Mouse (Mus musculus): ENCODE data around the gene Arhgap29.

The Arhgap29 gene

DNA sequence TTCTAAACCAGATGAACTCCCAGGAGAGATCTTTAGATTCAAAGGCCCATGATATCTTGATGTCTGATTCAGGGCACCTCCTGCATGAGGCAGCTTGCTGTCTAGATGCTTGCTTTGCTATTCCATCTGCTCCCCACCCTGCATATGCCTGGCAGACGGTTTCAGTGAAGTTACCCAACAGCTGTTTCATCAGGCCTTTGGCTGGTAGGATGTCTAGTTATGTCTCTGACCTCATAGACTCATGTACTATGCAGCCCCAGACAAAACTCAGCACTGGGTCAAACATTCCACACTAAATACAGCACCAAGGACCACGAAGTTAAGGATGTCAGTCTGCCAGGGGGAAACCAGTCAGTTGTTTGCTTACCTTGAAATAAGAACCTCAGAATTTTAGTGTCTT, 6.4 kb upstream of the Arhgap29 start:
- DNase-seq (ENCODE audit: low spot score) = no peak

DNA sequence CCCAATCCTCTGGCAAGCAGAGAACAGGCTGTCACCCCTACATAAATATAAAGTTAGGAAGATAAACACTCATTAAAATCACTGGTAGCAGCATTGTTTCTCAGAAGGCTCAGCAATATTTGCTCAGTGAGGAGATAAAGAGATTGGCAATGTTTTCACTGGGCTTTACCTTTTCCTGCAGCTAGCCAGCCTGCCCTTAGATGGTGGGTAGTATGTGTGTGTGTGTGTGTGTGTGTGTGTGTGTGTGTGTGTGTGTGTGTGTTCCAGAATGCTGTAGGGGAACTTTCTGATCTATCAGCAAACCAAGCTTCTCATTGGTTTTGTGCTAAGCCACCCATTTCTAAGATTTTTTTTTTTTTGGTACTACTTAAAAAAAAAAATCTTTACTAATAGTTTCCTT, 5.6 kb upstream of the Arhgap29 start:
- DNase-seq (ENCODE audit: low spot score) = no peak

DNA sequence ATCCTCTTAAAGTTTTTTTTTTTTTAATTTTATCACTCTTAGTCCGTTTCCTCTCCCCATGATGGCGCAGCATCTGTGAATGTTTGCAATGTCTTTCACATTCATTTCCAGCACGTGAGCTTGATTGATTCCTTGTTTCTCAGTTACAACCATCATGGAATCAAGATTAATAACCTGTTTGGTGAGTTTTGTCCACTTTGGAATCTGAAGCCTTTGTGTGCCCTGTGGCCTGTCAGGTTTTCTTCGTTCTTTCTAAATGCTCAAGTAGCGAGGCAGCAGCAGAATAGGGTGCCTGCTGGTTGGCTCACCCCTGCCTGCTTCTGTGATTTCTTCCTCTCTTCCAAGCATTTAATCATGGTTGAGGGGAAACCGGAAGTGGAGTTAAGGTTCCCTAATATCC, 2.2 kb upstream of the Arhgap29 start:
- DNase-seq (ENCODE audit: low spot score) = no peak

DNA sequence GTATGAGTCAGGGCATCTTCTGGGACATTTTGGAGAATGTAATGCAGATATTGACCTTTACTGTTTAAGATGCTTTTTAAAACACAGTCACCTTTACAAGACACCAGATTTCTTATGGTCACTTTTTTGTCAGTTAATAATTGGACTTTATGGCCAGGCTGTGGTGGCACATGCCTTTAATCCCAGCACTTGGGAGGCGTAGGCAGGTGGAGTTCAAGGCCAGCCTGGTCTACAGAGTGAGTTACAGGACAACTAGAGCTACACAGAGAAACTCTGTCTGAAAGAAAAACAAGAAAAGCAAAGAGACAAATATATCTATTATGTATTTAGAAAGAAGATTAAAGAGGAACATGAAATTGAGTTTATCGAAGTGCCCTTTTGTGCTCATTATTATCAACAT, 1.2 kb upstream of the Arhgap29 start:
- no peak for DNase-seq (ENCODE audit: low spot score)

DNA sequence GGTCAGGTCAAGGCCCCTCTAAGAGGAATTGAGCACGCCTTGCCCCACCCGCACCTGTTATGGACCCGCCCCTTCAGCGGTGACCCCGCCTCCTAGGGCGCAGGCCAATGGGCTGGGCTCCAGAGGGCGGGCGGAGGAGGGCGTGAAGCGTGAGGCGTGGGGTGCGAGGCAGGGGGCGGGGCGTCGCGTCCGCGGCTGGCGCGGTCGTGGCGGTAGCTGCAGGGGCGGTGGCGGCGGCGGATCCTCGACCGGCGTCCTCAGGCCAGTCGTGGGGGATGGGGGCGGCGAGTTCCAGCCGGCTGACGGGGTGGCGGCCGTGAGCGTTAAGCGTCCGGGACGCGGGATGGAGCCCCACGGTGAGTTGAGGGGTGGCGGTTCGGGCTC, 700 bp downstream of the Arhgap29 start:
- DNase-seq (ENCODE audit: low spot score) = peak; percentile 43

DNA sequence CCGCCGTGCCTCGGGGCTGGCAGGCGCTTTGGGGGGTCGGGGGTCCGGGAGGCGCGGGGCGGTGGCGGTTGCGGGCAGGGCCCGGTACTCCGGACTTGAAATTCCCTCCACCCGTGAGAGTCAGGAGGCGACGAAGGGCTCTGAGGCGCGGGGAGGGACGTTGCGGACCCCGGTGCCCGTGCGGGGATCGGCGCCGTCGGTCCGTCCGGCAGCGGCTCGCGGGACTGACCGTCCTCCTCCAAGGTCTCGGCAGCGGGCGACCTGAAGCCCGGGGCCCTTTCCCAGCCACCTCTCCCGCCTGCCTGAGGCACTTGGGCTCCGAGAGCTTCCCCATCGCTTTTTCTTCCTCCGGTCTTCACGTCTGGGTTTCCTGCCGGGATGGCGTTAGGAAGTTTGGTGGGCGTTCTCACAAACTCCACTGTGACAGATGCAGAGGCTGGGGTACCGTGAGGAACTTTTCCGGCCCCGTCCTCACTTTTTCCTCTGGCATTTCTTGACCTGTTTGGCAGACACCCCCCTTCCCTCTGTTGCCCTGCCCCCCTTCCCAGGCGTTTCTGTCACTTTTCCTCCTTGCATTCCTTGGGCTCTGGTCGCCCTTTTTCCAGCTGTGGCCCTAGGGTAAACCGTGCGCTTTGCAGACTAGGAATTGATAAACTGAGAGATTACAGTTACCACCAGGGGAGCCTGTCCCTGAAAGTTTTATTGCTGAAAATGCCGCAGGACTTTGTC, 1.3 kb downstream of the Arhgap29 start:
- no peak for DNase-seq (ENCODE audit: low spot score)

DNA sequence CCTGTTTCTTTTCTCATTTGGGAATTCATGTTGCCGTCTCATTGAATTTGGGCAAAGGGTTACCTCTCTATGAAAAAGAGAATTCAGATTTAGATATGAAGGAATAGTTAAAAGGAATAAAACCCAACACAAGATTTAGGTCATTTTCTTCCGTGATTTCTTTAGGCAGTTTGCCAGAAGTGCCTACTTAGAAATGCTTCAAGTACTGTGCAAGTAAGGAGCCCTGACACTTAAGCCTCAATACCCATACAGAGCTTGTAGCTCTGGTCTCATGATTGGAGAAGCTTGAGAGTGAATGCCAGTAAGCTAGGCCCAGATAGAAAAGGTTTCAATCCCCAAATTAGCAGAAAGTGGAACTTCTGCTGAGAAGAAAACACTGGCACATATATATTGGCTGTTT, 2.1 kb downstream of the Arhgap29 start:
- no peak for DNase-seq (ENCODE audit: low spot score)

DNA sequence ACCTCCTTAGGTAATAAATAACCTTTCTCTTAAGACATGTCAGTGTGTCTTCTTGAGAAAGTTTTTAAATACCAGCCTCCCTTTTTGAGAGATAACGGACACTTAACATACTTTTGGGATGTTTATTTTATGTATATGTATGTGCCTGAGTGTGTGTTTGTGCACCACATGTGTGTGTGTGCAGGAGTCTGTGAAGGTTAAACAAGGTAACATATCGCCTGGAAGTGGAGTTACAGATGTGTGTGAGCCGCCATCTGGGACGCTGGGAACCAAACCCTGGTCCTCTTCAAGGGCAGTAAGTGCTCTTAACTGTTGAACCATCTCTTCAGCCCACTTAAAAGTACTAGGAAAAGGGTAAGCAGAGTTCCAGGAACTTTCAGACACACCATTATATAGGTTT, 3.2 kb downstream of the Arhgap29 start:
- no peak for DNase-seq (ENCODE audit: low spot score)

- DNase-seq (ENCODE audit: low spot score) = no peak
Measured at GRCm38 (mm10) chr3:121956789-121957188, 4.4 kb downstream of the Arhgap29 start.

- DNase-seq (ENCODE audit: low spot score) = no peak
Measured at GRCm38 (mm10) chr3:121957606-121958344, 5.4 kb downstream of the Arhgap29 start.

- DNase-seq (ENCODE audit: low spot score) = no peak
Measured at GRCm38 (mm10) chr3:121964173-121964572, 11.8 kb downstream of the Arhgap29 start.

DNA sequence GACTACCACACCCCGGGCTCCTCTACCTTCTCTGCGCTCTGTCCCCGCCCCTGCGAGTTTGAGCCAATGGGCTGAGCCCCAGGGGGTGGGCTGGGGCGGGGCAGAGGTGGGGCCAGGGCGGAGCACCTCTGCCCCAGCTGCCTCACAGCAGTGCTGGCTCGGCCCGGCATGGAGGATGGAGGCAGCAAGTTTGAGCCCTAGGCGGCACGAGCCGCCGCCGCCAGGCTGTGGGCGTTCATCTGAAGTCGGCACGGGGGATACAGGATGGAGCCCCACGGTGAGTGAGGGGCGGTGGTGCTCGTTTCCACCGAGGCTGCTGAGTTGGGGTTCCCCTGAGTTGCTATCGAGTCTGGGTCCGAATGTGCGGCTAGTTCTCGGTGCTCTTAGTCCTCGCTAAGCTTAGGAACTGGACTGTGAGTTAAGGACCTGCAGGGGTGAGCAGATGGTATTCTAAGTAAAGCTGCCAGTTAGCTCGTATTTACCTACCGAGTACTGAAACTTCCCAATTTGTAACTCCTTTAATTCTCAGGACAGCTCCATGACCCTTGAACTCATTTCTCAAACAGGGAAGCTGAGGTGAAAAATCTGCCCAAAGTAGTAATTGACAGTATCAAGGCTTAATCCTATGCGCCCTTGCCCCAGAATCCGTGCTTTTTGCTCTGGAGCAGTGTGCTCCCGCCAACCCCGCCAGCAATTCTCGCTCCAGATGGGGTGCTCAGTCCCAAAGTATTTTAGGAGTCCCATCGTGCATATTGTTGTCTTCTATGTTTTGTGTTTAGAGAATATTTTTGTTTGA, 15.5 kb downstream of the Arhgap29 start:
- no peak for DNase-seq (ENCODE audit: low spot score)

- no peak for DNase-seq (ENCODE audit: low spot score)
Measured at GRCm38 (mm10) chr3:121968621-121969020, 16.3 kb downstream of the Arhgap29 start.

GRCm38 (mm10) chr3:121969451-121969850, 17.1 kb downstream of the Arhgap29 start:
- DNase-seq (ENCODE audit: low spot score) = no peak

DNA sequence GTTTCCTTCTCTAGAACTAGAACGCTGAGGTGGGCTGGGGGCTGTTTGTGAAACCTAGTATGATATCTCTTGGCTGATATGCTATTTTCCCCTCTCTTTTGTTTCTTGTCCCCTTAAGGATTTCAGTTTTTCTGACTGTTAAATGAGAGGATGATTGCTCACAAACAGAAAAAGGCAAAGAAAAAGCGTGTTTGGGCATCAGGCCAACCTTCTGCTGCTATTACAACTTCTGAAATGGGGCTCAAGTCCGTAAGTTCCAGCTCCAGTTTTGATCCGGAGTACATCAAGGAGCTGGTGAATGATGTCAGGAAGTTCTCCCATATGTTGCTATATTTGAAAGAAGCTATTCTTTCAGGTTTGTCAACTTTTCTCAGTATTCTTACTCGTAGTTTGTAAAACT, 21.4 kb downstream of the Arhgap29 start:
- no peak for DNase-seq (ENCODE audit: low spot score)

DNA sequence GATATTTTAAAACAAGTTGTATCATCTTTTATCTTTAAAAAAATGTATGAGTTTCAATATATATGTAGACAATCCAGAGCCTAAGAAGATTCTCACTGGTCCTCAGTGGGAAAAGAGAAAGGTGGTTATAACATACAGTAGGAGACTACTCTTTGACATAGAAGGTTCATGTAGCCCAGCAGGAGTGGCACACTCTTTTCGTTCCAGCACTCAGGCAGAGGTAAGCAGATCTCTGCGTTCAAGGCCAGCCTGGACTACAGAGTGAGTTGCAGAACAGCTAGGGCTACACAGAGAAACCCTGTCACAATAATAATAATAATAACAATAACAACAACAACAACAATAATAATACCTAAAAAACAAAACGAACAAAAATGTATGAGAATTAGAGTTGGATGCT, 23.0 kb downstream of the Arhgap29 start:
- no peak for DNase-seq (ENCODE audit: low spot score)

DNA sequence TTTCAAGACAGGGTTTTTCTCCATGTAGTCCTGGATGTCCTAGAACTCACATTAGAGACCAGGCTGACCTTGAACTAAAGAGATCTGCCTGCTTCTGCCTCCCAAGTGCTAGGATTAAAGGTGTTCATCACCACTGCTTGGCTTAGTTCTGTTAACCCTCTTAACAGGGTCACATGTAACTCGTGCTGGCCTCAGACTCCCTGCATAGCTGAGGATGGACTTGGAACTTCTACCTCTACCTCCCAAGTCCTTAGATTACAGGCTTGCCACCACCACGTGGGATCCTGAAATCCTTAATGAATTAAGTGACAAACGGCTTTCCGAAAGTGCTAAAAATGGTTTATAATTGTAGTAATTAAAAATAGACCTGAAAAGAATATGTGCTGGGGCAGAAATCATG, 29.0 kb downstream of the Arhgap29 start:
- DNase-seq (ENCODE audit: low spot score) = no peak

DNA sequence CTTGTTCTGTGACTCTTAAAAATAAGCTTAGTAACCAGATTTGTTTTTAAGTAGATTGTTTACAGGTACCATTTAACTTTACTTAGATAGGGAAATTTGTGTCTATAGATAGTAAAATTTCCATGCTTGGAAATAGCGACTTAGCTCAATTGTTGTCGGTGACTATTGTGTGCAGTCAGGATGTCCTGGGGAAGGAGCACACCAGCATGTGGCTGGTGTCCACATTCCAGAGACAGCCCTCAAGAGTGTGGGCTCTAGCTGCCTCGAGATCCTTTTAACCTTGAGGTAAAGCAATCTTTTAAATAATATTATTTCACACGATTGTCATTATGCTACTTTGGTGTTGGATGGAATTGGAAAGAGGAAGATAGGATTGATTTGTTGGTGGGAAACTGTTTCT, 30.1 kb downstream of the Arhgap29 start:
- no peak for DNase-seq (ENCODE audit: low spot score)

- no peak for DNase-seq (ENCODE audit: low spot score)
Measured at GRCm38 (mm10) chr3:121995125-121995524, 42.8 kb downstream of the Arhgap29 start.

DNA sequence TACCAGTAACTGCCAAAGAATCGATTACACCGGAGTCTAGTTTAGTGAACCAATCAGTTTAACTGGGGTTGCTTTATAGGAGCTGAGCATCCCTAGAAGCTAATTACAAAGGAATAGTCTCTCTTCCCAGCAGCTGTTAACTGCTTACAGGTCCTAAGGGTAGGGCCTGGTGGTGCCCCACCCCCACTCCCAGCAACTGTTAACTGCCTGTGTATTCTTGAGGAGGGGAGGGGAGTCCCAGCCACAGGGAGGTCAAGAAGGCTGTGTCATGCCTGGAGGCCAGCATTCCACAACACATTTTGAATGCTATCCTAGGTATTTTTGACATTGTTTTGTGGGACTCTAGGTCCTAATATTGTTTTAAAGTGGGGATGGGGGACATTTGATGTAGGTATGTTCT, 47.6 kb downstream of the Arhgap29 start:
- no peak for DNase-seq (ENCODE audit: low spot score)

DNA sequence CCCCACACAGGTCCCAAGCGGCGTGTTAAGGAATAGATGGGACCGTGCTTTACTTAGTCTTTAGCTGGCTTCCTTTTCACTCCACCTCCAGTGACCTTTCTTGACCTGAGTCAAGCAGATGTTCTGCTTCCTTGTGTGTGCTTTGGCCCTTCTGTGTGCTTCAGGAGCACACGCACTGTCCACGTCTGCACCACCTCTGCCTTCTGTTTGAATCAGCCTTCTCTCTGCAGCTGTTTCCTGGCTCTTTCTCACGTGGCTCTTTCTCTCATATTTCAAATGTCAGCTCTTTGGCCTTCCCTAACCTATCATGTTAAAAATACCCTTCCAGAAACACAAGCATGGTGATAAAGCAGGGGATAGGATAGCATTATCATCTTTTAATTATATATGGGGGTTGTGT, 49.2 kb downstream of the Arhgap29 start:
- DNase-seq (ENCODE audit: low spot score) = no peak

GRCm38 (mm10) chr3:122009818-122010217, 57.5 kb downstream of the Arhgap29 start:
- DNase-seq (ENCODE audit: low spot score) = no peak

- no peak for DNase-seq (ENCODE audit: low spot score)
Measured at GRCm38 (mm10) chr3:122010292-122010691, 58.0 kb downstream of the Arhgap29 start.
